Comparison of ENCODE assay signal across 17 mouse cellular contexts in genomic region chr17:12261376-12261775, GRCm38 (mm10). TPM values are rescaled to one million over a fixed set of nuclear protein-coding genes. Genes with fewer than 3 reads are reported as not detected.
A peak's percentile ranks its signal among the peaks of the same experiment; 100 is the strongest.
DNase-seq lines count a peak whose midpoint lies in the region; ATAC-seq and TF ChIP-seq lines count a peak whose summit lies in the region.
"Had no signal": no experiment of that assay in that cellular context is flagged by ENCODE, and none has a peak within 500 bp of the region (broad histone marks: within the 10 kb centered on the region; RNA-seq: fewer than 3 reads in every experiment).

No protein-coding gene starts in this region.

- no peak for TF ChIP-seq CTCF in cerebellum, adult 2 months (IDR thresholded peaks at IDR 0.05; ENCODE audit: borderline replicate concordance, insufficient read depth, low read depth, low read length)

- peak; percentile 38 for DNase-seq in cerebellum, adult 11 months
- DNase-seq in cerebellum, postnatal 4 days (ENCODE audit: low spot score in 2 of 2): no peak
- peak; percentile 48 to 72 for DNase-seq in cerebellum, adult 2 months
- no peak for DNase-seq in cerebellum, postnatal 10 days
- DNase-seq in cerebellum, adult 9-10 months: peak; percentile 61
- DNase-seq in cerebellum, adult 9-11 months: no peak
- peak; percentile 44 to 58 for DNase-seq in cerebellum, postnatal 25 days
- DNase-seq: adrenal gland, adult 2 months; adrenal gland, postnatal 10 days; adrenal gland, postnatal 25 days; embryo, embryonic 11 days; forebrain, postnatal 0 days had no signal

- no peak for TF ChIP-seq POLR2A in cerebellum, adult 2 months (IDR thresholded peaks at IDR 0.05; ENCODE audit: borderline replicate concordance, insufficient read depth, low read length)

- ATAC-seq in erythroblast, adult 5-6 weeks (replicated peaks; ENCODE audit: low FRiP score, poor library complexity, severe bottlenecking): no peak
- ATAC-seq: forebrain, embryonic 13.5 days; forebrain, embryonic 15.5 days had no signal

- peaks cover 17% of the 10 kb centered on the region for H3K4me1 ChIP-seq in cerebellum, adult 2 months (ENCODE audit: control insufficient read depth, insufficient read depth, low read length)

- H3K4me3 ChIP-seq in cerebellum, adult 2 months (replicated peaks; ENCODE audit: insufficient read depth, low read depth, low read length): no peak overlapping the region
- H3K4me3 ChIP-seq: embryonic facial prominence, embryonic 13.5 days; embryonic facial prominence, embryonic 15.5 days; forebrain, embryonic 13.5 days; forebrain, embryonic 15.5 days had no signal

- no peak overlapping the region for H3K27ac ChIP-seq in cerebellum, adult 2 months (ENCODE audit: insufficient read depth, low read length)
- H3K27ac ChIP-seq: embryonic facial prominence, embryonic 13.5 days; embryonic facial prominence, embryonic 15.5 days; forebrain, embryonic 13.5 days; forebrain, embryonic 15.5 days had no signal

- H3K27me3 ChIP-seq in cerebellum, adult 2 months (ENCODE audit: control insufficient read depth, insufficient read depth, low read length): no peaks in the 10 kb centered on the region
- H3K27me3 ChIP-seq: embryonic facial prominence, embryonic 13.5 days; embryonic facial prominence, embryonic 15.5 days; forebrain, embryonic 13.5 days; forebrain, embryonic 15.5 days had no signal

- 39% methylated on average over 7 of the region's 7 CpGs for WGBS in cerebellum, adult 2 months

RNA-seq across cellular contexts. Expression of gene Map3k4, which starts 57.2 kb away (rescaled TPM):
- 32.2 and 33.4 TPM in 2 replicates for polyA plus RNA-seq in cerebellum, adult 2 months (2012; rRNA removed)
- total RNA-seq in erythroblast, adult 5-6 weeks (2015; ENCODE audit: low replicate concordance): 0.77 and 1.3 TPM in 2 replicates
- 6.3 and 7.2 TPM in 2 replicates for total RNA-seq in erythroblast, adult 5-6 weeks (2017; ENCODE audit: low replicate concordance)

Comparison
In these comparisons a context has a peak if more than half of its experiments do, and no peak if none do; other contexts are left out.
1. DNase-seq: peak in cerebellum, adult 11 months (single experiment), cerebellum, adult 2 months (2 of 2), cerebellum, adult 9-10 months (single experiment) and cerebellum, postnatal 25 days (2 of 2); none in cerebellum, postnatal 4 days (0 of 2), cerebellum, postnatal 10 days (0 of 2) and cerebellum, adult 9-11 months (single experiment).